Mouse (Mus musculus) midbrain, embryonic 16.5 days (tissue): ENCODE data around the gene Agtrap. TPM values are rescaled to one million over a fixed set of nuclear protein-coding genes. Genes with fewer than 3 reads are reported as not detected.

Experiments
- ATAC-seq: fragments of 200-750 bp; cut with Nextera tagmentation; 2 replicates; pipeline ENCODE4 v1.8.0; 2017; ENCODE audit warnings: moderate TSS enrichment
- H3K27ac ChIP-seq: fragments of 300-500 bp; sonication (generic); 2 replicates; pipeline ENCODE4 v1.5.1; 2014; ENCODE audit warnings: mild to moderate bottlenecking, low read length, mixed read lengths
- H3K27me3 ChIP-seq: fragments of 300-500 bp; sonication (generic); 2 replicates; pipeline ENCODE4 v1.6.1; 2014; ENCODE audit warnings: low read depth, low read length, mixed read lengths; ENCODE audit not compliant: control insufficient read depth, insufficient read depth
- H3K36me3 ChIP-seq: fragments of 300-500 bp; sonication (generic); 2 replicates; pipeline ENCODE4 v1.6.1; 2014; ENCODE audit warnings: mild to moderate bottlenecking, low read length, moderate library complexity, mixed read lengths; ENCODE audit not compliant: control insufficient read depth, insufficient read depth
- H3K4me1 ChIP-seq: fragments of 300-500 bp; sonication (generic); 2 replicates; pipeline ENCODE4 v1.6.1; 2014; ENCODE audit warnings: mild to moderate bottlenecking, low read length, mixed read lengths; ENCODE audit not compliant: control insufficient read depth, insufficient read depth
- H3K4me2 ChIP-seq: fragments of 300-500 bp; sonication (generic); 2 replicates; pipeline ENCODE4 v1.6.1; 2014; ENCODE audit warnings: mild to moderate bottlenecking, low read length, mixed read lengths
- H3K4me3 ChIP-seq: fragments of 300-500 bp; sonication (generic); 2 replicates; pipeline ENCODE4 v1.5.1; 2014; ENCODE audit warnings: low read depth, mild to moderate bottlenecking, low read length, moderate library complexity, mixed read lengths
- H3K9ac ChIP-seq: fragments of 300-500 bp; sonication (generic); 2 replicates; pipeline ENCODE4 v1.6.1; 2014; ENCODE audit warnings: low read depth, low read length, mixed read lengths
- H3K9me3 ChIP-seq: fragments of 300-500 bp; sonication (generic); replicated peaks from 2 replicates; pipeline ENCODE4 v1.6.1; 2014; ENCODE audit warnings: mild to moderate bottlenecking, low read length, mixed read lengths; ENCODE audit not compliant: control insufficient read depth, poor library complexity, severe bottlenecking
- WGBS: fragments of 180-500 bp; shearing (Covaris S2); extraction: QIAGEN DNeasy Blood & Tissue Kit; methylation state at CpG from one replicate; pipeline ENCODE4 v1.1.7; 2014; 5-methylcytosine and 5-hydroxymethylcytosine counted together
- polyA plus RNA-seq: library from polyadenylated mRNA; unstranded; fragments of >200 nt; fragmentation: Nextera tagmentation; extraction: Ambion mirVana; gene quantifications from 2 replicates; pipeline ENCODE4 v1.2.1, GENCODE M21; 2015

The Agtrap gene
- polyA plus RNA-seq, 1 experiment from 2014 or later = 7.7 TPM

DNA sequence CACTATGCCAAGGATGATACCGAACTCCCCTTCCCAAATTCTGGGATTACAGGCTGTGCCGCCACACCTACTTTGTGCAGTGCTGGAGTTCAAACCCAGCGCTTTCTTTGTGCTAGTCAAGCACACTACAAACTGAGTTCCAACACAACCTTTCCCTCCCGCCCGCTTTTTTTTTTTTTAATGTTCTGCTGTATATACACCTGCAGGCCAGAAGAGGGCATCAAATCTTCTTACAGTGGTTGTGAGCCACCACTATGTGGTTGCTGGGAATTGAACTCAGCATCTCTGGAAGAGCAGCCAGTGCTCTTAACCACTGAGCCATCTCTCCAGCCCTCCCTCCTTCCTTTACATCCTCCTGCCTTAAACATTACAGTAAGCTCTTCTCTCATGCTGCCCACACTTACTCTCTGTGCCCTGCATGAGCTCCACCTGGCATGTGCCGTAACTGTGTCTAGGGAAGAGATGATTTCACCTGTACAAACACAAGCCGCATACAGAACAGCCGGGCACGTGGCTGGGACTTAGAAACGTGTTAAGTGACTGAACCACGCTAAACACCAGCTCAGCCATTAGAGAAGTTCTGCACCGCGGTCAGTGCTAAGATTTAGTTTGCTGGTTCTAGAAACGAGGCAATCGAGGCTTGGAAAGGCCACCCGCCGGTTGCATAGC, 13.2 kb downstream of the Agtrap start:
- Histone ChIP-seq H3K27me3 (no peaks in the 10 kb centered on the region), H3K4me1 (no peaks in the 10 kb centered on the region), H3K9me3 (no peaks in the 10 kb centered on the region), H3K9ac (no peak overlapping the region), H3K4me3 (no peak overlapping the region; the same call in 1 of the 2 replicates), H3K4me2 (peak overlapping the region; percentile 52), H3K36me3 (no peaks in the 10 kb centered on the region), H3K27ac (no peak overlapping the region)
- peak; percentile 22; the same call in 1 of the 2 replicates for ATAC-seq
- 51% methylated on average over 17 of the region's 17 CpGs for WGBS

DNA sequence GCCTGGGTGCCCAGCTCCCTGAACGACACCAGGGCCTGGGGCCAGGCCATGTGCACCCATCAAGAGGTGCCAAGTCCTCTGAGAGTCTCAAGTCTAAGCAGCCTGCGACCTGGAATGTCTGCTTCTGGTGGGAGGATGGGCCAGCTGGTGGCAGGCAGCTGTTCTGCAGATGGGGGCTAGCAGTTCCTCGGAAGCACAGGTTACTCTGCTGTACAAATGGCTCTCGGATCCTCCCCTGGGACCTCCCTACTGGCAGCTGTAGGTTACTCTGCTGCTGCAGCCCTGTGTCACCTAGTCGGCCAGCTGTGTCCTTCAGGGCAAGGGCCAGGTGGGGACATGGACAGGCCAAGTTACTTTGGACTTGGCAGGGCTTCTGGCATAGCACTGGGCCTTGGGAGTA, 16.3 kb downstream of the Agtrap start:
- H3K4me3 ChIP-seq = no peak overlapping the region
- H3K9me3 ChIP-seq = no peaks in the 10 kb centered on the region
- H3K9ac ChIP-seq = no peak overlapping the region
- H3K36me3 ChIP-seq = no peaks in the 10 kb centered on the region
- no peaks in the 10 kb centered on the region for H3K27me3 ChIP-seq
- ATAC-seq = no peak
- 73% methylated on average over 5 of the region's 5 CpGs for WGBS
- no peak overlapping the region for H3K27ac ChIP-seq
- H3K4me1 ChIP-seq = no peaks in the 10 kb centered on the region
- no peak overlapping the region for H3K4me2 ChIP-seq

DNA sequence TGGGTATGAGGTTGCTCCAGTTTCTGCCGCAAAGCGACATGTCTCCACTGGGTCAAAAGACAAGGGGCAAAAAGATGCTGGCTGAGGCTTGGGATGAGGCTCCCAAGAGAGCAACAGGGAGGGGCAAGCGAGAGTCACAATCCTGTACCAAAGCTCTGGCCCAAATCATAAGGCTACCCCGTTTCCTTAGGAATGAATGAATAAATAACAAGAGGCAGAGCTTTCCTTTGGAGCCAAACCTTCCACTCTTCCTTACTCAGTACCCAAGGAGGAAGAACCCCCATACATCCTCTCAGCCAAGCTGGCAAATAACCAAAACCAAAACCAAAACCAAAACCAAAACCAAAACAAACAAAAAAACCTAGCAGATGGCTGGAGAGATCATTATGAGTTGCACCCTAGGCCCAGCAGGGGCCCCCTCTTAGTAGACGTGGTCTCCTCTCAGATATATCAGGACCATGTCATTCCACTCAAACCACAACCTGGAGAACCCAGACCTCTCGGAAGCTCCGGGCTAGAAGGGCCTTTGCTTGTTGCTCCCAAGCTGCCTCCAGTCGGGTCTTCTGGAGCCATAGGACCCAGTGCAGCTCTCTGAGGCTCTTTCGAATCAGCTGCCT, 18.1 kb downstream of the Agtrap start:
- Histone ChIP-seq H3K27me3 (no peaks in the 10 kb centered on the region), H3K9ac (no peak overlapping the region), H3K4me3 (no peak overlapping the region), H3K9me3 (no peaks in the 10 kb centered on the region), H3K36me3 (no peaks in the 10 kb centered on the region), H3K27ac (no peak overlapping the region), H3K4me1 (no peaks in the 10 kb centered on the region), H3K4me2 (no peak overlapping the region)
- no peak for ATAC-seq
- 87% methylated on average over 9 of the region's 9 CpGs for WGBS

DNA sequence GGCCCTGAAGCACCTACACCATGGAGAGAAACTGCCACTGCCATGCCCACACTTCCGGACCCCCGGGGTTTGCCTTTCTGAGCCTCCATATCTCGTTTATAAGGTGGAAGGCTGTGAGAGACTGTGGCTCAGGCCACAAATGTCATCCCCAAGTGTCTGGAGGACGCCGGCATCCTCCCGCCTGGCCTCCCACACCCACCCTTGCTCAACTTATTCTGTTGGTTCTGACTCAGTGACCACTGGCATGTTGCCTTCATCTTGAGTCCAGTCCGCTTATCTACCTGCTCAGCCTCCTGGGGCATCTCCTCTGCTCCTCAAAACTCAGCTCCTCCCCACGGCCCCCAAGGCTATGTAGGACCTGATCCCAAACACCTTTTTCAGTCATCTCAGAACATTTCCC, 20.5 kb downstream of the Agtrap start:
- H3K27ac ChIP-seq = no peak overlapping the region
- H3K4me1 ChIP-seq = no peaks in the 10 kb centered on the region
- no peak for ATAC-seq
- WGBS = 90% methylated on average over 8 of the region's 8 CpGs
- no peaks in the 10 kb centered on the region for H3K36me3 ChIP-seq
- no peaks in the 10 kb centered on the region for H3K9me3 ChIP-seq
- H3K4me2 ChIP-seq = no peak overlapping the region
- no peaks in the 10 kb centered on the region for H3K27me3 ChIP-seq
- no peak overlapping the region for H3K9ac ChIP-seq
- H3K4me3 ChIP-seq = no peak overlapping the region

DNA sequence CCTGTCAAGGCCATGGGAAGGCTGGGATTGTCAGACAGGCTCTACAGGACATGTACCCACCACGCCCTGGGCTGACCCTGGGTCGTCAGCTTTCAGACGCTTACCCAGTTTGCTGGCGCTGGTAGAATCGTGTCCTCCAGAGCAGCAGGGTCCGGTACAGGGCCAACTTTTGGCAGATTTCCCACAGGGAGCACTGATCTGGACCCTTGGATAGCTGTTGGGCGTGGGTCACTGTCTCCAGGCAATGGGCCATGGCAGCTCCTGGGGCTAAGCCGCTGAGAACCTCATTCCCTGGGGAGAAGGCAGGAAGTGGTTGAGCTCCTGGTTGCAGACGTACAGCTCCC, 21.5 kb downstream of the Agtrap start:
- H3K4me2 ChIP-seq = no peak overlapping the region
- no peaks in the 10 kb centered on the region for H3K9me3 ChIP-seq
- WGBS = 35% methylated on average over 9 of the region's 9 CpGs
- H3K27me3 ChIP-seq = no peaks in the 10 kb centered on the region
- H3K27ac ChIP-seq = no peak overlapping the region
- no peaks in the 10 kb centered on the region for H3K36me3 ChIP-seq
- no peaks in the 10 kb centered on the region for H3K4me1 ChIP-seq
- H3K4me3 ChIP-seq = no peak overlapping the region
- ATAC-seq = no peak
- no peak overlapping the region for H3K9ac ChIP-seq

DNA sequence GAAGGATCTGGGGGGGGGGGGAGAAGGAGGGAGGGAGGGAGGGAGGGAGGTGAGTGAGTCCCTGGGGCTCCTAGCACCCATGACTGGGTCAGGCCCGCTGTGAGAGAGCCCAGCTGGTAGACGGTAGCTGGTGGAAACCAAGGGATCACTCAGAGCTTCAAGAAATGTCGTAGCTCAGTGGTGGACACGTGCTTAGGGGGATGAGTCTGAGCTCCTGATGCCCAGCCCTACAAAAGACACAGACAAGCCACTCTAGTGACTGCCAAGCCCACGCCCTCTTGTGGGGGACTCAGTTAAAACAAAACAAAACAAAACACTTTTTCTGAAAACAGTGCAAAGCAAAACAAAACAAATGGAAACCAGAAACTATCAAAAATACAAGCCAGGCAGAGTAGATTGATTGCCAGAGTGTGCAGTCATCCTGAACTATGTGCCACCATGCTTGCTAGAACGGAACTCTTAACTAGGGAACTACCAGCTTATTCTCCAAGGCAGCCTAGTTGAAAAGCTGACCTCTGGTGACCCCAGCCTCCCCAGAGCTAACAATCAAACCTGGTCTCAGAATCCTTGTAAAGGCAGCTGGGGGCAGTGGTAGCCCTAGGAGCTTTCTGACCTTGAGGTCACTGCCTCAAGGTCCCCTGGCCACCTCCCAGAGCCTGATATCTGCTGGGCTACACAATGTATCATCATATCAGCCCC, 22.0 kb downstream of the Agtrap start:
- WGBS = 37% methylated on average over 6 of the region's 6 CpGs
- Histone ChIP-seq H3K9ac (no peak overlapping the region), H3K4me2 (no peak overlapping the region), H3K27ac (no peak overlapping the region), H3K4me1 (no peaks in the 10 kb centered on the region), H3K4me3 (no peak overlapping the region), H3K9me3 (no peaks in the 10 kb centered on the region), H3K36me3 (no peaks in the 10 kb centered on the region), H3K27me3 (no peaks in the 10 kb centered on the region)
- ATAC-seq = no peak

DNA sequence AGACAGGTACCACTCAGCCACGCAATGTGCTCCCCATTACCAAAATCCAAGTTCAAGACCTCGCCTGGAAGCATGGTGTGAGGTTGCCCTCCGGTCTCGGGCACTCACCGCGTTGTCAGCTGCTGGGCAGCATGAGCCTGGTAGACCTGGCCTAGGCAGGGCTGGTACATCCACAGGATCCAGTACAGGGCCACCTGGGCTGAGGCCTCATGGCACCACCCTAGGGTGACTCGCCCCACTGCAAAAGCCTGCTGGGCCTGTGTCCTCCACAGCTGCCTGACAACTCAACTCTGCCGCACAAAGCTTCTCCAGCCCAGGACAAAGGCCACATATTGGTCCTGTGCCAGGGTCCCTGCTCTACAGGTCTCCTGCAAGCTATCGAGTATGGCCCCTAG, 26.7 kb downstream of the Agtrap start:
- no peaks in the 10 kb centered on the region for H3K27me3 ChIP-seq
- H3K4me2 ChIP-seq = no peak overlapping the region
- H3K27ac ChIP-seq = no peak overlapping the region
- no peaks in the 10 kb centered on the region for H3K4me1 ChIP-seq
- H3K36me3 ChIP-seq = peaks cover 17% of the 10 kb centered on the region
- no peaks in the 10 kb centered on the region for H3K9me3 ChIP-seq
- no peak overlapping the region for H3K9ac ChIP-seq
- H3K4me3 ChIP-seq = no peak overlapping the region
- ATAC-seq = peak; percentile 44; the same call in 1 of the 2 replicates
- 92% methylated on average over 9 of the region's 9 CpGs for WGBS

DNA sequence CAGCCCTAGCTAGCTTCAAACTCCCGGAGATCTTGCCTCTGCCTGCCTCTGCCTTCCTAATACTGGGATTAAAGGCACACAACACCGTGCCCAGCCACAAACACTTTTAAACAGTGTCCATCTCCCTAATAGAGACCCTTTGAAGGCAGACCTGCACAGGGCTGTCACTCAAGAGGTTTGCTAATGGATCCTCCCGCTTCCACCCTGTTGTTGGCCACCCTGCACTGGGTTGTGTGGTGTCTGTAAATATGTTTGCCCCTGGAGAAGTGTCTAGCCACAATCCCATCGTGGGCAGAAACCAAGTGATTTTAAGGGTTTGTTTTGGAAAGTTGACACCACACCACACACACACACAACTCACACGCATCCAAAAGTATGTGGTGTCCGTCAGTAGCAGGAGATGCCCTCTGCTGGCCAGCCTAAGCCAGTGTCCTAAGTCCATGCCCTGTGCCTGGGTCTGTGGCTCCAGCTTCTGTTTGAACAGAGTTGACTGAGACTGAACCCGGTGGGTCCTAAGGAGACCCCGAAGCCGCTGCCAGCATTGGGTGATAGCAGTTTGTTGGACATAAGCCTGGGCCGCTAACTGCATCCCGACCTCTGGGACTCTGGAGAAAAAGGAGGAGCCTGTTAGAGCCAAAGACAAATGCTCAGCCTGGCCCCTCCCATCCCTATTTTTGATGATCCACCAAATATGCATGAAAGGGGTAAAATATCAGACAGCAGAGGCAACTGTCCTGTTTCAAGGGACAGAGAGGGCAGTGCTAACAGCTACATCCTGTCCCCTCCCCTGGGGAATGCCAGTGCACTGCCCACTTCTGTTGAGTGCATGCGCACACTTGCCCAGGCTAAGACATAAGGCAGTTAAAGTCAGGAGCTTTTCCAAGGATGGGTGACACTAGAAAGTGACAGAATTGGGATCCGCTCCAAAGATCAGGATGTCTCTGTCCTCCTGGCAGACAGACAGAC, 27.4 kb downstream of the Agtrap start:
- Histone ChIP-seq H3K4me3 (no peak overlapping the region), H3K27ac (no peak overlapping the region), H3K9ac (no peak overlapping the region), H3K4me1 (no peaks in the 10 kb centered on the region), H3K27me3 (no peaks in the 10 kb centered on the region), H3K9me3 (no peaks in the 10 kb centered on the region), H3K36me3 (peaks cover 23% of the 10 kb centered on the region), H3K4me2 (no peak overlapping the region)
- ATAC-seq = no peak
- 53% methylated on average over 13 of the region's 13 CpGs for WGBS
